Mouse (Mus musculus) small intestine, adult 2 months (tissue): ENCODE results near the gene Fxyd4.

Experiments
- CTCF ChIP-seq: fragments of 200-500 bp; IDR thresholded peaks from 2 replicates; pipeline ENCODE4 v1.5.1; 2012; ENCODE audit warnings: low read depth, mild to moderate bottlenecking, control low read depth, inconsistent platforms, low read length, moderate library complexity, mixed read lengths; ENCODE audit not compliant: insufficient replicate concordance, insufficient read length; ENCODE audit errors: extremely low read depth
- POLR2A ChIP-seq: fragments of 200-500 bp; IDR thresholded peaks from 2 replicates; pipeline ENCODE4 v1.6.1; 2012; ENCODE audit warnings: low read depth, mild to moderate bottlenecking, control low read depth, inconsistent platforms, low read length, moderate library complexity

DNA sequence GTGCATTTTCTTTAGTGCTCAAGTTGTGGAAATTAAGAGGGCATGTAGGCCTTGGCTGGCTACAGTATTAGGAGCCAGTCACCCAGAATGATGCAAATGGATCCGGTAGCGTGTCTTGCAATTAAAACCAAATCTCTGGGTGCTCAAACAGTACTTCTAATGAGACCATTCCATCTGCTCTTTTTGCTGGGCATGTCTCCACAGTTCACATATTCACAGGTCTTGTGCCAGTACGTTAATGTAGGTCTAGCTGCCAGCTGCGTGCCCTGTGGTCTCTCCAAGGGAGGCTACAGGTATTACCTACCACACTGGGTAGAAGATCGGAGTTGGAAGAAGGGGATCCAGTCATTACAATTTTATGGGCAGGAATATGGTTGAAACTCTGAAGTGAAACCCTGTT, 19.4 kb downstream of the Fxyd4 start:
- TF ChIP-seq POLR2A = no peak
- no peak for TF ChIP-seq CTCF
